Mouse (Mus musculus) activated CD4-positive, CD25-positive, alpha-beta regulatory T cell, adult 9 weeks (primary cell): ENCODE data around the gene Tax1bp1. TPM values are rescaled to one million over a fixed set of nuclear protein-coding genes. Genes with fewer than 3 reads are reported as not detected.

Experiments used
- polyA plus RNA-seq: library from polyadenylated mRNA; unstranded; fragments of 100-300 nt; shearing (Covaris generic); gene quantifications from one replicate; pipeline ENCODE4 v1.2.1, GENCODE M21; 2017

Gene Tax1bp1
- polyA plus RNA-seq: 284 TPM

GRCm38 (mm10) chr6:52713104-52713896 lies at the start of gene Tax1bp1:
Gene Tax1bp1, plus strand, starts transcription at chr6:52713729.

Other genes with a start within 250 kb of the Tax1bp1 start
- 95.9 TPM for gene Hibadh, start 73.3 kb upstream of the Tax1bp1 start, polyA plus RNA-seq